Mouse (Mus musculus) liver, embryonic 14.5 days (tissue): ENCODE measurements around the gene Catsper3. TPM values are rescaled to one million over a fixed set of nuclear protein-coding genes. Genes with fewer than 3 reads are reported as not detected.

Experiments
- ATAC-seq: fragments of 200-750 bp; cut with Nextera tagmentation; 2 replicates; pipeline ENCODE4 v1.8.0; 2017; ENCODE audit warnings: moderate number of reproducible peaks, mild to moderate bottlenecking, moderate library complexity; ENCODE audit not compliant: insufficient read depth
- DNase-seq, 3 experiments: peaks; one replicate each; pipeline ENCODE4 v3.0.0-alpha.2; 2012 to 2013; ENCODE audit warnings: low read depth in 3 of 3, low spot score in 3 of 3
- H3K27ac ChIP-seq: fragments of 300-500 bp; sonication (generic); 2 replicates; pipeline ENCODE4 v1.5.1; 2014; ENCODE audit warnings: moderate library complexity, mild to moderate bottlenecking, control low read depth, inconsistent platforms
- H3K27me3 ChIP-seq: fragments of 300-500 bp; sonication (generic); 2 replicates; pipeline ENCODE4 v1.6.1; 2014; ENCODE audit warnings: mild to moderate bottlenecking, low read length, moderate library complexity; ENCODE audit not compliant: control insufficient read depth, insufficient read depth
- H3K36me3 ChIP-seq: fragments of 300-500 bp; sonication (generic); replicated peaks from 2 replicates; pipeline ENCODE4 v1.6.1; 2014; ENCODE audit warnings: low read depth; ENCODE audit not compliant: control insufficient read depth, insufficient read depth
- H3K4me1 ChIP-seq, 2 experiments: fragments of 200-500 bp in 1 of 2; fragments of 300-500 bp in 1 of 2; sonication (generic) in 1 of 2; replicated peaks; 2 replicates each; pipeline ENCODE4 v1.6.1; 2012 to 2014; ENCODE audit warnings: antibody characterized with exemption in 1 of 2, inconsistent platforms in 1 of 2, low read length in 1 of 2; ENCODE audit not compliant: control insufficient read depth in 2 of 2, insufficient read depth in 2 of 2
- H3K4me2 ChIP-seq: fragments of 300-500 bp; sonication (generic); 2 replicates; pipeline ENCODE4 v1.6.1; 2014; ENCODE audit warnings: low read depth, mild to moderate bottlenecking, control low read depth, moderate library complexity
- H3K4me3 ChIP-seq, 2 experiments: fragments of 200-500 bp in 1 of 2; fragments of 300-500 bp in 1 of 2; sonication (generic) in 1 of 2; 2 replicates each; pipeline ENCODE4 v1.5.1; 2012 to 2014; ENCODE audit warnings: low read depth in 2 of 2, low read length in 2 of 2, mild to moderate bottlenecking in 2 of 2, control low read depth in 1 of 2, inconsistent platforms in 1 of 2, moderate library complexity in 1 of 2; ENCODE audit not compliant: insufficient read depth in 1 of 2
- H3K9ac ChIP-seq: fragments of 300-500 bp; sonication (generic); replicated peaks from 2 replicates; pipeline ENCODE4 v1.6.1; 2014; ENCODE audit warnings: mild to moderate bottlenecking, control low read depth, moderate library complexity
- H3K9me3 ChIP-seq: fragments of 300-500 bp; sonication (generic); 2 replicates; pipeline ENCODE4 v1.6.1; 2016; ENCODE audit warnings: low read length, mixed read lengths; ENCODE audit not compliant: control insufficient read depth
- CTCF ChIP-seq: IDR thresholded peaks from 2 replicates; pipeline ENCODE4 v1.5.1; 2016; ENCODE audit warnings: antibody characterized with exemption, low read depth, control low read depth
- EP300 ChIP-seq: IDR thresholded peaks from 2 replicates; pipeline ENCODE4 v1.6.1; 2016; ENCODE audit warnings: antibody characterized with exemption, low read depth
- WGBS: fragments of 180-500 bp; shearing (Covaris S2); extraction: QIAGEN DNeasy Blood & Tissue Kit; methylation state at CpG from one replicate; pipeline ENCODE4 v1.1.7; 2014; ENCODE audit not compliant: insufficient replicate concordance; 5-methylcytosine and 5-hydroxymethylcytosine counted together
- polyA plus RNA-seq, 2 experiments: library from polyadenylated mRNA; depleted of rRNA in 1 of 2; stranded (reverse) in 1 of 2; unstranded in 1 of 2; fragments of >200 nt; fragmentation: Nextera tagmentation in 1 of 2; extraction: Ambion mirVana in 1 of 2; gene quantifications; 2 replicates each; pipeline versions ENCODE4 v1.2.1 to v1.2.3; 2012 to 2014

Catsper3 gene
- polyA plus RNA-seq, 2 experiments = 0.03 to 0.13 TPM

- DNase-seq (no peak), ATAC-seq (no peak)
- no peaks in the 10 kb centered on the region for H3K9me3 ChIP-seq
- no peak overlapping the region for H3K4me2 ChIP-seq
- H3K9ac ChIP-seq = no peak overlapping the region
- H3K36me3 ChIP-seq = no peaks in the 10 kb centered on the region
- 58% methylated on average over 5 of the region's 5 CpGs for WGBS
- no peak overlapping the region for H3K27ac ChIP-seq
- no peak for TF ChIP-seq CTCF
- TF ChIP-seq EP300 = no peak
- H3K4me3 ChIP-seq = no peak overlapping the region
- H3K4me1 ChIP-seq = no peaks in the 10 kb centered on the region; a peak in 1 of 4 replicates
- no peaks in the 10 kb centered on the region for H3K27me3 ChIP-seq
Observed at GRCm38 (mm10) chr13:55810947-55811346, 26.6 kb downstream of the Catsper3 start.

GRCm38 (mm10) chr13:55813490-55814016 is 29.2 kb downstream of the Catsper3 start:
- DNase-seq = no peak
- no peaks in the 10 kb centered on the region for H3K36me3 ChIP-seq
- no peak for ATAC-seq
- no peak for TF ChIP-seq EP300
- TF ChIP-seq CTCF = no peak
- no peak overlapping the region for H3K9ac ChIP-seq
- H3K4me2 ChIP-seq = no peak overlapping the region
- no peaks in the 10 kb centered on the region for H3K9me3 ChIP-seq
- H3K4me3 ChIP-seq = no peak overlapping the region
- no peaks in the 10 kb centered on the region; a peak in 1 of 4 replicates for H3K4me1 ChIP-seq
- no peak overlapping the region for H3K27ac ChIP-seq
- no peaks in the 10 kb centered on the region for H3K27me3 ChIP-seq
- 60% methylated on average over 5 of the region's 5 CpGs for WGBS

DNA sequence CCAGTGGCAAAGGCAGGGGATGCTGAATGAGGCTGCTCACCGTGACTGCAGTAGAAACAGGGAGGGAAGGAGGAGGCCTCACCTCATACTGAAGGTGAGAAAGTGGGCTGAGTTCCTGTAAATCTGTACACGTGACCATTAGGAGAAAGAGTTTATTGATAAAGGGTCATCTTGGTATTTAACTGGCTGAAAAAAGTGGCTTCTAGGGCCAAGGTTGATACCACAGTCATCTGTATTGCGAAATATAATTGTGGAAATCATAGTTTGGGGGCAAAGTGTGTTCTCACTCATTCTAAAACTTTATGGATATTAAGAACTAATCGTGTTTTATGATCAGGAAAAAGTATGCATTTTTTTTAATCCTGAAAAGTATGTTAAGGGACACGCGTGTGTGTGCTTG is 30.5 kb downstream of the Catsper3 start:
- H3K9me3 ChIP-seq = no peaks in the 10 kb centered on the region
- no peaks in the 10 kb centered on the region for H3K27me3 ChIP-seq
- no peaks in the 10 kb centered on the region for H3K36me3 ChIP-seq
- H3K27ac ChIP-seq = no peak overlapping the region
- TF ChIP-seq EP300 (no peak), CTCF (no peak)
- no peaks in the 10 kb centered on the region; a peak in 1 of 4 replicates for H3K4me1 ChIP-seq
- WGBS = 58% methylated on average over 6 of the region's 6 CpGs
- H3K4me2 ChIP-seq = no peak overlapping the region
- H3K9ac ChIP-seq = no peak overlapping the region
- no peak overlapping the region for H3K4me3 ChIP-seq
- no peak for ATAC-seq
- DNase-seq = no peak

DNA sequence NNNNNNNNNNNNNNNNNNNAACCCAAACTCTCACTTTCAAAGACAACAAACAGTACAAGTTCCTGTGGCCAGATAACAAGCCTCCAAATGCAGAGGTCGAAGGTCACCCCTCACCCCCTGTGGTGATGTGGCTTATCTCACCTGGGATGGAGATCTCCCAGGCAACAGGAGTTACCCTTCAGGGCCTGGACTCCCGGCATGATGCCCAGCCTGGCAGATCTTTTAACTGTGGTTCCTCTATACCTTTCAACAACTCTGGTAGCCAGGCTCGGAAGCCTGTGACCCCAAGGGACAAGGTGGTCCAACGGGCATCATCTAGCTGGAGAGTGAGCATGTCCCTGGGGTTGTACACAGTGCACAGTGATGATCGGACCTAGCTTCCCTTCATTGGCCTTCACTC is 38.1 kb downstream of the Catsper3 start:
- Histone ChIP-seq H3K4me3 (no peak overlapping the region), H3K9ac (no peak overlapping the region), H3K9me3 (no peaks in the 10 kb centered on the region), H3K27me3 (peaks cover 48% of the 10 kb centered on the region), H3K4me1 (no peaks in the 10 kb centered on the region), H3K36me3 (no peaks in the 10 kb centered on the region), H3K4me2 (no peak overlapping the region), H3K27ac (no peak overlapping the region)
- DNase-seq (no peak), ATAC-seq (no peak)
- WGBS = 50% methylated on average over 5 of the region's 5 CpGs
- no peak for TF ChIP-seq CTCF
- TF ChIP-seq EP300 = no peak

- Histone ChIP-seq H3K9me3 (no peaks in the 10 kb centered on the region), H3K36me3 (no peaks in the 10 kb centered on the region), H3K4me1 (no peaks in the 10 kb centered on the region), H3K27me3 (peaks cover 67% of the 10 kb centered on the region), H3K9ac (no peak overlapping the region), H3K4me2 (no peak overlapping the region), H3K4me3 (no peak overlapping the region), H3K27ac (no peak overlapping the region)
- ATAC-seq (no peak), DNase-seq (no peak)
- TF ChIP-seq CTCF (no peak), EP300 (no peak)
- WGBS = 16% methylated on average over 10 of the region's 10 CpGs
Observed at GRCm38 (mm10) chr13:55824151-55824945, 40.0 kb downstream of the Catsper3 start.
